Mouse (Mus musculus) thymus, adult 2 months (tissue): ENCODE data around the gene Pla2g6. TPM values are rescaled to one million over a fixed set of nuclear protein-coding genes. Genes with fewer than 3 reads are reported as not detected.

Experiments used
- DNase-seq: peaks from one replicate; pipeline ENCODE4 v3.0.0; 2021
- H3K27ac ChIP-seq: fragments of 200-500 bp; 2 replicates; pipeline ENCODE4 v1.5.1; 2012; ENCODE audit warnings: low read length, control low read depth; ENCODE audit not compliant: control insufficient read depth, insufficient read depth
- H3K27me3 ChIP-seq: fragments of 200-500 bp; 2 replicates; pipeline ENCODE4 v1.6.1; 2012; ENCODE audit warnings: mild to moderate bottlenecking, low read length, moderate library complexity, mixed read lengths; ENCODE audit not compliant: control insufficient read depth, insufficient read depth
- H3K36me3 ChIP-seq: fragments of 200-500 bp; 2 replicates; pipeline ENCODE4 v1.6.1; 2012; ENCODE audit warnings: mild to moderate bottlenecking, low read length, moderate library complexity; ENCODE audit not compliant: control insufficient read depth, insufficient read depth
- H3K4me1 ChIP-seq: fragments of 200-500 bp; replicated peaks from 2 replicates; pipeline ENCODE4 v1.6.1; 2012; ENCODE audit warnings: low read length; ENCODE audit not compliant: control insufficient read depth, insufficient read depth
- H3K4me3 ChIP-seq: fragments of 200-500 bp; 2 replicates; pipeline ENCODE4 v1.5.1; 2012; ENCODE audit warnings: mild to moderate bottlenecking, low read length, control low read depth, moderate library complexity; ENCODE audit not compliant: control insufficient read depth, insufficient read depth
- CTCF ChIP-seq: fragments of 200-500 bp; IDR thresholded peaks from 2 replicates; pipeline ENCODE4 v1.5.1; 2012; ENCODE audit warnings: mild to moderate bottlenecking, control low read depth, low read length, moderate library complexity, borderline replicate concordance; ENCODE audit not compliant: control insufficient read depth, poor library complexity, insufficient read depth; ENCODE audit errors: extremely low read depth
- POLR2A ChIP-seq: fragments of 200-500 bp; IDR thresholded peaks from 2 replicates; pipeline ENCODE4 v1.6.1; 2012; ENCODE audit warnings: mild to moderate bottlenecking, low read length, control low read depth, moderate library complexity; ENCODE audit not compliant: control insufficient read depth, poor library complexity, insufficient read depth; ENCODE audit errors: extremely low read depth
- WGBS: fragments of 180-500 bp; shearing (Covaris S2); methylation state at CpG from one replicate; pipeline ENCODE4 v1.1.7; 2018; 5-methylcytosine and 5-hydroxymethylcytosine counted together
- polyA plus RNA-seq: library from polyadenylated mRNA; depleted of rRNA; stranded (reverse); fragments of >200 nt; gene quantifications from 2 replicates; pipeline ENCODE4 v1.2.3, GENCODE M21; 2012

Pla2g6 gene
- polyA plus RNA-seq, 1 experiment = 71.4 TPM

- no peak for DNase-seq
- Histone ChIP-seq H3K36me3 (no peaks in the 10 kb centered on the region), H3K27ac (no peak overlapping the region), H3K27me3 (no peaks in the 10 kb centered on the region), H3K4me1 (peaks cover 18% of the 10 kb centered on the region), H3K4me3 (no peak overlapping the region)
- WGBS = 94% methylated on average over 4 of the region's 4 CpGs
- no peak for TF ChIP-seq CTCF
These were observed 16.4 kb upstream of the Pla2g6 start for GRCm38 (mm10) chr15:79344627-79345026.

- H3K27me3 ChIP-seq = no peaks in the 10 kb centered on the region
- WGBS = 77% methylated on average over 6 of the region's 6 CpGs
- TF ChIP-seq CTCF (no peak), POLR2A (no peak)
- no peak overlapping the region for H3K27ac ChIP-seq
- peaks cover 7% of the 10 kb centered on the region for H3K4me1 ChIP-seq
- H3K4me3 ChIP-seq = no peak overlapping the region
- no peak for DNase-seq
- no peaks in the 10 kb centered on the region for H3K36me3 ChIP-seq
These were observed 14.6 kb upstream of the Pla2g6 start for GRCm38 (mm10) chr15:79342641-79343337.

GRCm38 (mm10) chr15:79338978-79339377 is 10.8 kb upstream of the Pla2g6 start:
- DNase-seq = no peak
- Histone ChIP-seq H3K4me1 (peaks cover 3% of the 10 kb centered on the region; the same call in 1 of the 2 replicates), H3K36me3 (no peaks in the 10 kb centered on the region), H3K27me3 (no peaks in the 10 kb centered on the region), H3K4me3 (no peak overlapping the region), H3K27ac (no peak overlapping the region)
- 68% methylated on average over 5 of the region's 5 CpGs for WGBS
- TF ChIP-seq POLR2A (no peak), CTCF (no peak)

- no peak overlapping the region for H3K27ac ChIP-seq
These were observed 7.0 kb upstream of the Pla2g6 start for GRCm38 (mm10) chr15:79335061-79335655.

GRCm38 (mm10) chr15:79333409-79333808 is 5.2 kb upstream of the Pla2g6 start:
- Histone ChIP-seq H3K27ac (no peak overlapping the region), H3K4me3 (no peak overlapping the region), H3K36me3 (no peaks in the 10 kb centered on the region), H3K4me1 (no peaks in the 10 kb centered on the region), H3K27me3 (no peaks in the 10 kb centered on the region)
- DNase-seq = no peak
- TF ChIP-seq POLR2A (no peak), CTCF (no peak)
- WGBS = 88% methylated on average over 4 of the region's 4 CpGs

More at GRCm38 (mm10) chr15:79335061-79335655, 7.0 kb upstream of the Pla2g6 start:
- H3K4me1 ChIP-seq = no peaks in the 10 kb centered on the region
- no peak for DNase-seq
- no peak overlapping the region for H3K4me3 ChIP-seq
- H3K36me3 ChIP-seq = no peaks in the 10 kb centered on the region
- TF ChIP-seq CTCF = no peak
- TF ChIP-seq POLR2A = no peak
- 63% methylated on average over 7 of the region's 7 CpGs for WGBS
- H3K27me3 ChIP-seq = no peaks in the 10 kb centered on the region

GRCm38 (mm10) chr15:79330521-79330920 is 2.3 kb upstream of the Pla2g6 start:
- DNase-seq = no peak
- H3K36me3 ChIP-seq = no peaks in the 10 kb centered on the region
- peaks cover 17% of the 10 kb centered on the region for H3K4me1 ChIP-seq
- H3K27ac ChIP-seq = no peak overlapping the region
- no peaks in the 10 kb centered on the region for H3K27me3 ChIP-seq
- WGBS = 86% methylated on average over 4 of the region's 4 CpGs
- no peak for TF ChIP-seq CTCF
- no peak for TF ChIP-seq POLR2A
- no peak overlapping the region for H3K4me3 ChIP-seq
